Mouse (Mus musculus) A20 (cell line): Measurements from ENCODE around the gene Nudt5.

Experiments used
- DNase-seq: peaks from one replicate; pipeline ENCODE4 v3.0.0-alpha.2; 2011; ENCODE audit warnings: low read depth, low spot score

Gene Nudt5

DNA sequence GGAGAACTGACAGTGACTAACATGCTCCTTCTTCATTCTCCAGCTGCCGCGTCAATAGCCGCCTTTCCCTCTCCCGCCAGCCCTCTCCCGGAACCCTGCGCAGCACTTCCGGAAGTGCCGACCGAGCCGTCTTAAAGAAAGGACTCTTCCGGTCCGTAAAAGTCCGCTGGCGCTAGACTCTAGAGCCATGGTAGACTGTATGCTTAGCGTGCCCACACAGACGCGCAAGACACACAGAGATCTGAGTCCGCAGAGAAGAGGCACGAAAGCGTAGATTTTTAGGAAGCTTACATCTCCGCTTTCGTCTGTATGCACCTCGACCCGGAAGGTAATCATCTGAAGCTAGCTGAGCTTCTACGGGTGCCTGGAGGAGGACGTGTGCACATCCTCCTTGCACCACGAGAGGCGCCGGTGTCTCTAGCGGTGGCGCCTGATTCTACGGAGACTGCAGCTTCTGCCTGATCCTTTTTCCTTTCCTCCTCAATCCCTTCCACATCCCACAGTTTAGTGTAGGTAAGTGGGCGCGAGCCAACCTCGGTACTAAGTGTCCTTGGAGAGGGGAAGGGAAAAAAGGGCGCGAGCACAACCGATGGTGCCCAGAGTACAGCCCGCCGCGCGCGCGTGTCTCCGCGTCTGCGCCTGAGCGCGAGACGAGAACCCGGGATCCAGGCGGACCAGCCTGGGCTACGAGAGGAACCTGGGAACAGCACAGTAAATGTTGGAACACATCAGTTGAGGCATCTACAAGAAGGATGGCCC, at the start of gene Nudt5, which contains the start of gene Cdc123:
Gene Nudt5, plus strand, starts transcription at position 147 of the 759 bp plus-strand sequence.
Gene Cdc123, minus strand, starts transcription at position 292 of the 759 bp plus-strand sequence.
- peak; percentile 97 for DNase-seq

DNA sequence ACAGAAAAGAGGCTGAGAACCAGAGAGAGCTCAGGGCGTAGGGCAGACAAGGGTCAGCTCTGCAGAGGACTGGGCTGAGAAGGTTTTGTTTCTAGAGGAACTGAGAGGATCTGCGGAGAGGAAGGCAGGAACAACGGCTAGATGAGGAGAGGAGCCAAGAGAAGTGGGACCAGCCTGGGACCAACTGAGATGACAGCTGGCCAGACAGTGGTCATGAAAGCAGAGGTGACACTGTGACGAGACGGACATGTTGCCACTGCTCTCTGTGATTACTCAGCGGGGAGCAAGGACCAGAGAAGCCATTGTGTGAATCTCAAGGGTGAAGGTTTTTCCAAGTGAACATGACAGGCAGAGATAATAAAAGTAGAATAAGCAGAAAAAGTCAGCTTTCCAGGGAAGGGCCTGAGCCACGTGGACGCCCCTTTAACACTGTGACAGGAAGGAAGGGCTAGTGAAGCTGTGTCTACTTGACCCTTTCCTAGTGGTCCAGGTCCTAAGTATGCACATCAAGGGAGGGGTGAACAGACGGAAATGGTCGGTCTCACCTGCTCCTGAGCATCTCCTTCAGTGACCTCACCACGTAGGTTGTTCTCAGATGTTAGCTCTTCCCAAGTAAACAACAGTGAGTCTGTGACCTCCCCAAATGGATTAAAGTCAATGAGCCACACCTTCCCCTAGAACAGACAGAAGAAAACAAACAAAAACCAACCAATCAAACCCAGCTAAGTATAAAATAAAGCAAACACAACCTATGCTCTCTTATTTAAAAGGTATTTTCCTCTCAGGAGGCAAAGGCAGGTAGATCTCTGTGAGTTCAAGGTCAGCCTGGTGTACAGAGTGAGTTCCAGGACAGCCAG, 46.8 kb upstream of the Nudt5 start:
- DNase-seq: no peak

DNA sequence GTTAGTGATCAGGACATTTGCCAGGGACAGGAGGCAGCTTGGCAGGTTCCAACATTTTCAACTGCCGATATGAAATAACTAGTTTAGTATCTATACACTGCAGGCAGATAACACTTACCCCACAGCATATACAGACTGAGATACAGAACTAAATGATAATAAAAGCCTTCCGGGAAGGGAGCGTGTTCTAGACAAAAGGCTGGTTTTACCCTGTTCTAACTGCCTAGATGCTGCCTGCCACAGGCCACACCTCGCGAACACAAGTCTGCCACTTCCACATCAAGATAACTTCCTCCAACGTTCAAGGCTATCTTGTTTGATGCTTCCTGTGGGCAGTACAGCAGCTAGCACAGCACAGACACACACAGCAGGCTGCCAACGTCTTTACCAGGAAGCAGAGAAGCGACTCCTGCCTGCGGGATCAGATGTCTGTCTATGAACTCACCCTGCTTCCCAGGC, 43.6 kb upstream of the Nudt5 start:
- DNase-seq: peak; percentile 20

DNA sequence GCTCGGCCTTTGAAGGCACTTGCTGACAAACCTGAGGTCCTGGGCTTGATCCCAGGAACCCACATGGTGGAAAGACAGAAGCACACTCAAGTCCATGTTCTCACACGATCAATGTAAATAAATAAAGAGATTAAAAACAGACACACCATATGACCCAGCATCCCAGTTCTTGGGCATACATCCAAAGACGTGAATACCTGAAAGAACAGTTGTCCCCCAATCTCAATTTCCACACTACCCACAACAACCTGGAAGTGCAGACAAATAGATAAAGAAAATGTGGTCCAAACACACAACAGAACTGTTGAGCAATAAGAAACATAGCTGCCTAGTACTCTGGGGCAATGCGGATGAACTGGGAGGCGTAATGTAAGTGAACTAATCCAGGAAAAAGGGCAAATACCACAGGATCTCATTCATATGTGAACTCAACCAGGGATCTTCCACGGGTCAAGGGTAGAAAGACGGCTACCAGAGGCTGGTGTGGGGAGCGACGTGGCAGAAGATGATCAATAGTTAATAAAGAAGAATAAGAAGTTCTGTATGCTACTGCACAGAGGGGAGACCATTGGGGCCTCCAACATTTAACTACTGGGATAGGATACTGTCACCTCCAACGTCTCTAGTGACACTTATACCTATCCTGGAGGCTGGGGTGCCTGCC, 42.8 kb upstream of the Nudt5 start:
- no peak for DNase-seq

DNA sequence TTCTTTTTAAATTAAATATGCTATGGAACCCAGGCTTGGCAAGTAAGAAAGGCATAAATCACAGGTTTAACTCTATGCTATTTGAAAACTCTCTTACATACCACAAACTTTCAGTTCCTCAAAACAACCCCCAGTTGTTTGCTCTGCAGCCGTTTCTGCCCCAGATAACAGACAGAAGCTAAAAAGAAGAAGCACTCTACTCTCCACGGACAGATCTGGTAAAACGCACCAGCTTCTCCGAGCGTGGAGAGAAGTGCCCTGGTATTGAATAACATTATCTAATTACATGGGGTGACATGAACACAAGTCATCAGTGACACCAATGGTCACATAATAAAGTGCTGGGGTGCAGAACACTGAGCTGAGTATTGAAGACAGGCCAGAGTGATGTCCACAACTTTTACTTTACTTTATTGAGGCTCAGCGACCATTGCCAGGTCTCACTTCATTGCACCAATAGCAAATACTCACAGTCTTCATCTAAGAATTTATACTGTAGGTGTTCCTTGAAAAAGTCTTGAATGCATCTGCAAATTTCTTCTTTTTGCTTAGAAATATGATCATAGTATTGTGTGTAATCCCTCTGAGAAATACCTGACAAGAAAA, 40.3 kb upstream of the Nudt5 start:
- DNase-seq: peak; percentile 91

DNA sequence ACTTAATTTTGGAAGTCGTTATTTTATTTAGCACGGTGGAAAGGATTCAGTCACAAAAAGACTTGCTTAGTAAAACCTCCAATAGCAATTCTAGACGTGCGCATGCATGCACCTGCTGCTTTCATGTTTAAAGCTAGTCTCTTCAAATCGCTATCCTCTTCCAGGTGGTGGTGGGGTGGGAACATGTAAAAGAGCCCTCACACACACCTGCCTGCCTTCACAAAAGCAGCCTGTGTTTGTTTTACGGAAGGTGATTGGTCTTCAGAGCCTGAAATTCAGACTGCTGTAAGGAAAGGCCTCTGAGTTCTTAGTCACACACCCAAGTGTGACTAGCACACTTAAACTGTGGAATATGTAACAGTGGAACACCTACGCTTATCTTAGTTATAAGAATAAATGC, 39.6 kb upstream of the Nudt5 start:
- DNase-seq: peak; percentile 82

DNA sequence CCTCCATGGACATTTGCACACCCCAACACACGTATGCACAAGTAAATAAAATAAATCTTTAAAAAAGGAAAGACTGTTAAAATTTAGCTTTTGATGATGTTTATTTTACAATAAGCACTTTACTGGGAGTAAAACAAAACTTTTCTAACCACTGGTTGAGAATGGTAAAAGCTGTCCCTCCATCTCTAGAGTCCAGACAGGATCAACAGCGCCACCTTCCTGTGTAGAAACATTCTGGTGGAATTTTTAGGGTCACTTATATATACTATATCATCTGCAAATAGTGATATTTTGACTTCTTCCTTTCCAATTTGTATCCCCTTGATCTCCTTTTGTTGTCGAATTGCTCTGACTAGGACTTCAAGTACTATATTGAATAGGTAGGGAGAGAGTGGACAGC, 38.6 kb upstream of the Nudt5 start:
- DNase-seq: peak; percentile 68

DNA sequence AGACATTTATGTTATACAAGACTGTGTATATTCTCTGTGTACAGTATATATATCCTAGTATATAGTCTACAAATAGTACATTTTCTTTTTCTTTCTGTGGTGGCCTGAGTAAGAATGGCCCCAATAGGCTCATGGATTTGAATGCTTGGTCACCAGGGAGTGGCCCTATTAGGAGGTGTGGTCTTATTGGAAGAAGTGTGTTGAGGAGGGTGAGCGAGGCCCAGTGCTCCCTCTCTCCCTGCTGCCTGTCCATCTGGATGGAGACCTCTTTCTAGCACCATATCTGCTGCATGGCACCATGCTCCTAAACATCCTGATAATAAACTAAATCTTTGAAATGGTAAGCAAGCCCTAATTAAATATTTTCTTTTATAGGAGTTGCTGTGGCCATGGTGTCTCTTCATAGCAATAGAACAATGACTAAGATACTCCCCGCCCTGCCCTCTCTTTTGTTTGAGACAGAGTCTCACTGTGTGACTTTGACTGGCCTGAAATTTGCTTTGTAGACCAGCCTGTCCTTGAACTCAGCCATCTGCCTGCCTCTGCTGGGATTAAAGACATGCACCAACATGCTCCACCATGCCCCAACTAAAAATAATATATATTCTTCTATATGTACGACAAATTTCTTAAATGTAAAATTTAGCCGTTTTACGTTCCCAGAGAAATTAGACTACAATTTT, 34.6 kb upstream of the Nudt5 start:
- no peak for DNase-seq

DNA sequence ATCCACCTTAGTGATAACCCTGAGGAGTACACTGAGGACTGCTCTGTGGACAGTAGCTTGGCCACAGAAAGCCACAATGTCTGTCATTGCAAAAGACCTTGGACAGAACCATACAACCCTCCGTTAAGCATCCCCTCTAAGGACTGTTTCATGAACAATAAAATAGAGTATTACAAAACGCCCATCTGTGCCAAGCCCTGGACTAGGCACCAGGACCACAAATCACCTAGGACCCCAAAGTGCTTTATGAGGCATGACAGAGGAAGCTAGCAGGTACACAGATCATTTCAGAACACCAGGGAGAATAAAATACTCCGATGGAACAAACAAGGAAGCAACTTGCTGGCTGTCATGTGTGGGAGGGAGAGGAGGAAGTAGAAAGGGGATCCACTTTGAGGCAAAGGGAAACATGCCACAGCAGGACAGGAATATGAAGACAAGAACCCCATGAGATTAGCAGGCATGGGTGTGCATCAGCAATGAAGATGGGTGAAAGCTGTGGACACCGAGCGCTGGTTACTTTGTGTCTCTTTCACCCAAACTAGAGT, 33.5 kb upstream of the Nudt5 start:
- DNase-seq: no peak

DNA sequence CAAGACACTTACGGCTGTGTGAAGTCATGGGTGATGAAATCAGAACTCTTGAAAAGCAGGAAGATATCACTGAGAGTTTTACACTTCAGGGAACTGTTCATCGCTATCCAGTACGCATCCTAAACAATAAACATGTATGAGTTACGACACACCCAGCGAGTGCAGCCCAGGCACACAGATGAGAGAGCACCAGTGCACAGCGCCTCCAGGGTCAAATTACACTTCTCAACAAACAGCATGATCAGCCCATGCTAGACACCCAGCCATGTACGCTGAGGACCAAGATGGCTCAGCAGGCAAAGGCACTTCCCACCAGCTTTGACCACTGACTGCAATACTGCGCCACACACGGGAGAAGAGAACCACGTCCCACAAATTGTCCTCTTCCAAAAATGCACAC, 23.6 kb upstream of the Nudt5 start:
- no peak for DNase-seq

DNA sequence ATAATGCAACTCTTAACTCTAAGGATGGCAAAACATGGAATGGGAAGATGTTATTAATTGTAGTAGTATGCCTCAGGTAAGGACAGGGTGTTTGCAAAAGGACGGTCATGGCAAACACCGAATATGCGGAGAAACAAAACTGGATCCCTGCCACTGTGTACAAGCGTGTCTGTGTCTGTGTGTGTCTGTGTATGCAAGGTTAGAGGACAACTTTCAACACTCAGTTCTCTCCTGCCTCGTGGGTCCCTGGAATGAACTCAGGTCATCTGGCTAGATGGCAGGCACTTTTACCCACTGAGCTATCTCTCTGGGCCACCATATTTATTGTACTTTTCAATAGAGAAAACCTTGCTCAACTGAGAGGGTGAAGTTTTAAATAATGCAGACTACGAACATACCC, 22.4 kb upstream of the Nudt5 start:
- no peak for DNase-seq

DNA sequence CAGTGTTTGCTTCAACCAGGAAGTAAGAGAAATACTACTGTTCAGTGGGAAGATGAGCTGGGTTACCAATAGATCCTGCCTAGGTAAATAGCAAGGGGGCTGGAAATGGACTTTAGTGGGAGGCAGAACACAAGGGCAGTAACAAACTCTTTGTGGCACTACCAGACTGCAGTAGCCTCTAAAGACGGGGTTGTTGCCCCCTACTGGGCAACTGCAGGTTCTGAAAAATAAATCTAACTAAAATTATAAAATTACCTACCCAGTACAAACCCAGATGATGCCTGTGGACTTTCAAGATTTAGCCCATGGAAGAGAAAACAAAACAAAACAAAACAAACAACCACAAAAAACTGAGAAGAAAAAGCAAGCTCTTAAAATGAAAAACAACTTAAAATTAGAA, 20.6 kb upstream of the Nudt5 start:
- peak; percentile 48 for DNase-seq

DNA sequence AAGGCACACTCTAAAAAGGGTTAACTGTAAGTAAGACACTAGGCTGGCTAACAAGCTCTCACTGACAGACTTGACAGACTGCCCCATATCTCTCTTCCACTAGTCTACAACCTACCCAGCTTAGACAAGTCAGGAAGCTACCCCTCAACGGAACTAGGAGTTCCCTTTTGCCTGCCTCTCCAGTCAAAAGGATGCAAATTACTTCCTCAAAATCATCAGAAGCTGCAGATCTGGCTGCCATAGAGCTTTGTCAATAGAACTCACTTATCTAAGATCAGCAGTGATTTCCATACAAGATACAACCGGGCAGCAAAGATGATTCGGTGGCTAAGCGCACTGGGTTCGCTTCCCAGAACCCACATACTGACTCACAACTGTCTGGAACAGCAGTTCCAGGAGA, 20.1 kb upstream of the Nudt5 start:
- peak; percentile 45 for DNase-seq

DNA sequence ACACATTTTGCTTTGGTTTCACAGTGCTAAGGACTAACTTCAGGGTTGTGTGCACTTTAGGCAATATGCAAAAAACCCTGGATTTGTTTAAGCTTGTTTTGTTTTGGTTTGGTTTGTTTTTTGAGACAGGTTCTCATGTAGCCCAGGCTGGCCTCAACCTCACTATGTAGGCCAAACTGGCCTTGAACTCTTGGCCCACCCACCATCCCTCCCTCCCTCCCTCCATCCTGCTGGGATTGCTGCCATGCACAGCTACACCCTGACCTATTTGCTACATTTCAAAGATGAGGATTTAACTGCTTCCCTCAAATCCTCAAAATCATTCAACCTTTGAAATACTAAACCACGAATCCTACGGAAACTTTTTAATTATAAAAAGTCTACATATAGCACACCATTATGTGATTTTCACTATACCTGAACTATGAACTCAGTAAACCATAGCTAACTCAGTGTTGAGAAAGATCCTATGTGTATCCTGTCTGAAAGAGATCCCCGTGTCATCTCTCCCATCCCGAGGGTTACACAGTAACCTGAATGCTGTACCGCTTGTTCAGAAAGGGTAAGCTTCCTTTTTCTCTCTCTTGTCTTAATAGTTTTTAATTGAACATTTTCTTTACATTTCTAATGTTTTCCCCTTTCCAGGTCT, 19.4 kb upstream of the Nudt5 start:
- no peak for DNase-seq

DNA sequence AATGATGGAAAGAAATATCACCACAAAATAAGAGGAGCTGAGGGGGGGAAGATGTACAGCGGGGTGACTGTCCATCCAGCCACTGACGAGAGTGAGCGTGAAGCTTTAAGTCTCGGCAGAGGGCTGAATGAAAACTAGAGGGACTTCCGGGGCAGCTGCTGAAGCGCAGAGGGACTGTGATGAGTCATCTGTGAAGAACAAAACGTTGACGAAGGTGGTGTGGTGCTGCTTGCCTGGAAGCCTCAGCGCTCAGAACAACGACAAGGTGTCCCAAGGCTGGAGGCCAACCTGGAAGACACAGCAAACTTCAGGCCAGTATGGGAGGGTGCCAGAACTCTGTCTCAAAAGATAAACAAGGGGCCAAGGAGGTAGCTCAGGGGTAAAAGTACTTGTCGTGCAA, 4.0 kb upstream of the Nudt5 start:
- peak; percentile 82 for DNase-seq

DNA sequence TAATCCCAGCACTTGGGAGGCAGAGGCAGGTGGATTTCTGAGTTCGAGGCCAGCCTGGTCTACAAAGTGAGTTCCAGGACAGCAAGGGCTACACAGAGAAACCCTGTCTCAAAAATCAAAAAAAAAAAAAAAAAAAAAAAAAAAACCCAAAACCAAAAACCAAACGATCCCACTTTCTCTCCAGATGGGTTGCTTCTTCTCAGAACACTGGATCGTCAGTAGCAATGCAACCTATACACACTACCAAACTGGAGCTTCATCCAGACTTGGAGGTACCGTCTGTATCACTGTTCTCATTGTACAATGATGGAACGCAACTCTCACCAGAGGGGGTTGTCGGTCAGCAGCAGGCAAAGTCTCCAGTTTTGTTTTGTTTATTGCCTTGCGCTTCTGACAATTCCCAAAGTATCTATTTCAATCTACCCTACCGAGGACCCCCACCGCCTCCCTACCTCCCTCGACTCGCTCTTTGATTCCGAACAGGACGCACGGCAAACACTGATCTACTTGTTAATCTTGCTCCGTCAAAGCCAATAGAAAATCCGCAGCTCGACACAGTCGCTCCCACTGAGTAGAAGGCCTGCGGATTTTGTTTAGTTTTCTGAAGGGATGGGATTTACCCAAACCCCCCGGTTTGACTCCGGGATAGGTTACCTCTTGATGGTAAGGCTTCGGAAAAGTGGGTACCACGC, 492 bp upstream of the Nudt5 start:
- DNase-seq: no peak

DNA sequence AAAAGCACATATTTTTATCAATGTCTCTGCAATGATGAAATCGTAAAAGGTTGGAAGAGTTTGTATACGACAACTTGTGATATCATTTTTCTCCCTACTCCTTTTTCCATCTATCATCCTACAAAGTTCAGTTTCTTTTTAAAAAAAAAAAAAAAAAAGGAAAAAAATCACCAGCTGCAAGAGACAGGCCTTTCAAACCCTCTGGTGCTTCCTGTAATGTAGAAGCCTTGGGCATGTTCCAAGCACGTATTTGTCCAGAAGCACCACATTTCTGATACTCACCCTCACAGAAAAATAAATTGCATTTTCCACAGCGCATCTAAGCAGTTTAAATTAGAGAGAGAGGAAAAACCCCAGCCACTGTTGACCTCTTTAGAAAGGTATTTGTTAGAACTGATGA, 1.0 kb downstream of the Nudt5 start:
- DNase-seq: peak; percentile 37

DNA sequence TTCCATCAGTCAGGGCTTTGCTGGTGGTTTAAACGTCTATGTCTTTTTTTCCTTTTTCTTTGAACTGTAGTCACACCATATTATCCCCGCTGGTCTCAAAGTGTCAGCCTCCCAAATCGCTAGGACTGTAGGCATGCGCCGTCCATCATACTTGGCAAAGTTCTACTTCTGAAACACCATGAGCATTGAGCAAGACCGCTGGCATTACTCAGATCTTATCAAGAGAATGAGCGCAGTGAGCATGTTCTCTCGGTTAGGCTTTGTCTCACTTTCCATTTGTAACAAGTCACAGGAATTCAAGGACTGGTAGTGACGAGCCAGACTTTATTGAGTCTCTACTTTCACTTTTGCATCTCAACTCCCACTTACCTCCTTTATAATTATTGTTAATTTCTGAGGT, 6.3 kb downstream of the Nudt5 start:
- DNase-seq: no peak

DNA sequence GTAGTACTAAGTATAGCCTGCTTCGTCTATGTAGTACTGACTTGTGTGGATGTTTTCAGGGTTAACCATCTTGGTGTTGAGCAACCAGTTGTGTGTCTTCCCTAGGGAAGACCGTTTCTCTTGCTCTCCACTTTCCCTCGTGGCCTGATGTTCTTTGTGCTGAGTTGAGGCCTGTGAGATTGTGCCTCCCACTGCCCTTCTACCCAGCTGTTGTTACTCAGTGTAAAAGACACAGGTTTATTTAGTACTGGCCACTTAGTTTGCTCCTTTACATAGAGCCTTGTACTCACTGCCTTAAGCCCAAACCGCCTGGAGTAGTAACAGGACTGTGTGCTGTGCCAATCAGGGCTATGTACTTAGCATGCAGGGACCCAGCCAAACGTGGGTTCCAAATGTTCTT, 7.0 kb downstream of the Nudt5 start:
- DNase-seq: no peak

DNA sequence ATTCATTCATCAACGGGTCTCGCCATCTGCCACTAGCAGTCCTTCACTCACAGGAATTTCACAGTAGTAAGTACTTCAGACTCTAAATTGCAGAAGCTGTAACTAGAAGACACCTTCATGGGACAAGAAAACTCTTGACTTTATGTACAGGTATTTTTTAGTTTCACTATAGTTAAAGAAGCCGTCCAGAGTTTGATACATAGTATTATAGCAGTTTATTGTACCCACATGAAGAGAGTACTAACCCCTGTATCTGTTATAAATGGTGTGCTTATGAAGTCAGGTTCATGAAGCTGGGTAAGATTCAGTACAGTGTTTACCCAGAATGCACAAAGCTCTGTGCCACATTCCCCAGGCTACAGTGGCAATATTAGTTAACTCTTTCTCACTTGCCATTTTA, 18.0 kb downstream of the Nudt5 start, which contains the start of gene Gm13199:
Gene Gm13199, minus strand, starts transcription at position 101 of the 400 bp plus-strand sequence.
- DNase-seq: no peak
